Mouse (Mus musculus): Measurements from ENCODE around the gene Tspan17. TPM values are rescaled to one million over a fixed set of nuclear protein-coding genes. Genes with fewer than 3 reads are reported as not detected.

Tspan17 gene
- polyA plus RNA-seq (2012; rRNA removed), result 48.2 and 57.8 TPM in 2 replicates

DNA sequence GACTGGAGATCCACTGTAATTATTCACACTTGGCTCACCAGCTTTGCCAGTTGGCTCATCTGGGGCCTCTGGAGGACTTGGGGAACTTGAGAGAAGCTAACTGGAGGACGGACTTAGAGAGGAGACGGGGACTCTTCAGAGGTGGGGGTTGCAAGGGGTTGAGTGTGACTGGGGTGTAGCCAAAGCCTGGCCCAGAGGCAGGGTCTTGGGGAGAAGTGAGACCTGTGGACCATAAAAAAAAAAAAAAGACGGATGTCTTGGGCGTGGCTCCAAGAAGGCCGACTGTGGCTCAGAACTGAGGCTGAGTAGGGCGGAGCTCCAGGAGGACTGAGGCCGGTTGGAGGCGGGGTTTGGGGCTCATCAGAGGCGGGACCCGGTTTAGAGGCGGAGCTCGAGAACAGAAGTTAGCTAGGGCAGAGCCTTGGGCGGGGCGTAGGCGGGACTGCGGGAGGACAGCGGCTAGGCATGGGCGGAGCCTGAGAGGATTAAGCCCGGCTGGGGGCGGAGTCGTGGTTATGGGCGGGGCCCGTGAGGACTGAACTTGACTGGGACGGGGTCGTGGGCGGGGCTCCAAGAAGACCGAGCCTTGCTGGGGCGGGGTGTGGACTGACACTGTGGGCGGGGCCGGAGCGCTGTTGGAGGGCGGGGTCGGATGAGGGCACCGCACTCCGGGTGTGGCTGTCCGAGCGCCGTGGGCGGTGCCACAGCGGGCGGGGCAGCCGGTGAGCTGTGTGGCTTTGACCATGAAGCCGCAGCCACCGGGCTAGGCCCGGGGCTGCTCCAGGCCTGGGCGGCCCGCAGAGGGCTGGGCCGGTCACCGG is at the start of gene Tspan17:
Gene Tspan17 (plus strand): TSS at position 638 of the 821 bp plus-strand sequence.
- DNase-seq (ENCODE audit: extremely low spot score in 1 of 2, low spot score in 1 of 2), result peak; percentile 92 to 96

DNA sequence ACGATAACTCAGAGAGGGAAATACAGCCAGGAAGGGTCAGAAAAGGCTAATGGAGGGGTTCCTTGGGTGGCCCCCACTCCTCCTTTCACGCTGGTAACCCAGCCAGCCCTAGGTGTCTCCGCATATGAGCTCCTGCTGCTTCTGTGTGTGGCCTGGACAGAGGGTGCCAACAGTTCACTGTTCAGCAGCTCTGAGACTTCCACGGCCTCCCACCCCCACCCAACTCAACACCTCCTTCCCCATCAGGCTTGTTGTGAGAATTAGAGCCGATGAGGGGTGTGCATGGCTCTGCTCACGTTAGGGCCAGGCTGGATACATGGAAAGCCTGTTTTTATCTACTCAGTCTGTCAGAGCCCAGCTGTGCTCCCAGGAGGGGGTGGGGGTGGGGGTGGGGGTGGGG is 43.1 kb upstream of the Tspan17 start:
- no peak for DNase-seq (ENCODE audit: extremely low spot score in 1 of 2, low spot score in 1 of 2)

DNA sequence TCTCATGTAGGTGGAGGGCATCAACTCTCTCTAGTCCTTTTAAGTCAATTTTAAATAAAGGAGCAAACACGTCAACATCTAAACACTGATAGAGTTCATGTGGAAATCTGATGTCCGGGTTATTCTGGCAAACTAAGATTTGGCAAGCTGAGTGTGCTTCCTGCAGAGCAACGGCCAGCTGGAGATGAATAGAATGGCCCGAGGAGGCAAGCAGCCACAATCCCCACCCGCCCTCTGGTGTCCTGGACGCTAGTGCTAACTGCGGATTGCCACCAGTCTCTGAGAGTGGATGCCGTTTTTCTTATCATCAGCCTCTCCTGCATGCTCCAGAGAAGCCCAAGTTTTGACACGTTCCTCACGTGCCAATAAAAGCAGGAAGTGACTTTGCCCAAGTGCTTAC is 42.3 kb upstream of the Tspan17 start:
- no peak for DNase-seq (ENCODE audit: extremely low spot score in 1 of 2, low spot score in 1 of 2)

DNA sequence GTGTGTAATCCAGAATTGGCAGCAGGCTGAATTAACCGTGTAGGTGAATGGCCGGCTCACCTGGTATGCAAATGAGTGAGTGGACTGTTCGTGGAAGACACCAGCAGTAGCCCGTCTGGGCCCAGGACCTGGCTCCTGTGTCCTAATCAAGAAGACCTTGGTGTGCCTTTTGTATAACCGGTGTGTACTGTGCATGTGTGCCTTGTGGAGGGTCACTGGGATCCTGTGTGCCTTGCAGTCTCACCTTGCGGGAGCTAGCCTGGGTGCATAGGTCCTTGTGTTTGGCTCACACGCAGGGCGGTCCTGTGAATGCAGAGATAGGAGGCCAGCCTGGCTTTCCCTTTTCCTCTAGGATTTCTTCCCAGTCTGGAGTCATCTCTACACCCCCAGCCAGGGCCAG is 41.0 kb upstream of the Tspan17 start:
- no peak for DNase-seq (ENCODE audit: extremely low spot score in 1 of 2, low spot score in 1 of 2)

DNA sequence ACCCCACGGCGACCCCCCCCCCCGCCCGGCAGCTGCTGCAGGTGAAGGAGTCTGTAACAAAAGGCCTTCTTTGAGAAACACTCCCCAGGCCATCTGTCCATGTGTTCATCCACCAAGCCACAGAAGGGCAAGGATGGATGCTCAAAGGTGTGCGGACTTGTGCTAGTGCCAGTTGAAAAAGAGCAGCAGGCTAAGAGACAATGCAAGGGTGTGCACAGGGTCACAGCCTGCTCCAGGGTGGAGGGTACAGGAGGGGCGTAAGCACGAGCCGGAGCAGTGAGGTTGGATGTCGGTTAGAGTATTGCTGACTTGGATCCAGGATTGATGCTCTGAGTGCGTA is 40.5 kb upstream of the Tspan17 start:
- no peak for DNase-seq (ENCODE audit: extremely low spot score in 1 of 2, low spot score in 1 of 2)

DNA sequence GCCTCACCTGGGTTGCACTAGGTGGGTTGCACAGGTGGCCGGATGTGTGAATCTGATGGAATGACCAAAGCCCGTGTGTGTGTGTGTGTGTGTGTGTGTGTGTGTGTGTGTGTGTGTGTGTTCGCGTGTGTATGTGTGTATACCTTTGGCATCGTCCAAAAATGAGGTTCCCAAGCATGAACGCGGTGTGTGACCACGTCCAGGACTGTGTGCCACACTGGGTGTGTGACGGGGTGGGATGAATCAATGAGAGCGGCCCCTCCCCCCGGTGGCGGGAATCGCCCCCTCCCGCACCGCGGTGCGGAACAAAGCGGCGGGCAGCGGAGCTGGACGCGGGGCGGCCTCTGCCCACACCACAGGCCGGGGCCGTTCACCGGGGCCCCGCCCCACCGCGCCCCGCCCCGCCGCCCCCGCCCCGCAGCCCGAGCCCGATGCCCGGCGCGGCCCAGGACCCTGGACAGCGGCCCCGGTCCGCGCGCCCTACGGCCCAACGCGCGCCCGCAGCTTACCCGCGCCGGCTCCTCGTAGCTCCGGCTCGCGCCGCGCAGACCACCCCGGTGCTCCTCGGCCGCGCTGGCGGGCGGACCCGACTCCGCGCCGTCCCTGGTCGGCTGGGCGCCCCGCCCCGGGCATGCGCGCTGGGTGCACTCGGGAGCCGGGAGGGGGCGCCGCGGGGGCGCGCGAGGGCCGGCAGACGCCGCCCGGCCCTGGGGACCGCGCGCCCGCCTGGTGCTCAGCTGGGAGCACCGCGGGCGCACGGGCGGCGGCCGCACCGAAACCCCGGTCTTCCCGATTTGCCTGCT is 39.9 kb upstream of the Tspan17 start:
- DNase-seq (ENCODE audit: extremely low spot score in 1 of 2, low spot score in 1 of 2), result peak in 1 of 2 experiments; percentile 75

DNA sequence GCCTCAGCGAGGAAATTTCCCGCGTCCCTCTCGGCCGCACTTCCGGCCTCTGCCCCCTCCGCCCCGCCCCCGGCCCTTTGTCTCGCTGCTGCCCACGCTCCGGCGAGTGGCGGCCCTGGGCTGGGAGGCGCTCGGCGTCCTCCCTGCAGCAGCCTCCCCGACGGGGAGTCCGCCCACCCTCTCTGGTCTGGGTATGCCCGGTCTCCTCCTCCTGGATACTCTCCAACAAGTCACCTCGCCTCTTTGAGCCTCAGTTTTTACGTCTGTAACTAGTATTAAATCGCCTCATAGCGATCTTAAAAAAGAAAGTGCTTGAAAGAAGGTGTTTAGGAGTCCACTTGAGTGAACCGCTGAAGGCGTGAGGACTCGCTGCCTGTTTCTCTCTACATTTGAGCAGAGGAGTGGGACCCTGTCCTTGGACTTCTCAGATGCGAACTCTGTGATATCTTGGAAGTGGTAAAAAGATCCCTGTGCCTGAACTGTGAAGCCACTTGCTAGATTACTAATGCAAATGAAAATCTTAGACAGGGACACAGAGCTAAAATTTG is 39.2 kb upstream of the Tspan17 start, which contains the start of gene Gprin1:
Gene Gprin1 (minus strand): TSS at position 11 of the 548 bp plus-strand sequence.
- no peak for DNase-seq (ENCODE audit: extremely low spot score in 1 of 2, low spot score in 1 of 2)

DNA sequence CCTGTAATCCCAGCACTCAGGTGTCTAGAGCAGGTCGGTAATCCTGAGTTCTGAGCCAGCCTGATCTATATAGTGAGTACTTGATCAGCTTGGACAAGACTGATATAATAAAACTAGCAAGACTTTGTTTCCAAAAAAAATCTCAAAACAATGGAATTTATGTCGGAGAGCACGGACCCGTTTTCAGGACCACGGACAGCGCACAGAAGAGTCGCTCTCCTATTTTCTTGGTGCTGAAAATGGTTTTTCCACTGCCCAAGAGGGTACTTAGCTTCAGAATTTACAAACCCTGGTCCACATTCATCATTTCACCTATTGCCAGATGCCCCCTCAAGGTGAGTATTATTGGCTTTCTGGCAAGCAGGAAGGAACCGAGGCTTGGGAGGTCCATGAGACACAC is 38.5 kb upstream of the Tspan17 start:
- DNase-seq (ENCODE audit: extremely low spot score in 1 of 2, low spot score in 1 of 2), result no peak

DNA sequence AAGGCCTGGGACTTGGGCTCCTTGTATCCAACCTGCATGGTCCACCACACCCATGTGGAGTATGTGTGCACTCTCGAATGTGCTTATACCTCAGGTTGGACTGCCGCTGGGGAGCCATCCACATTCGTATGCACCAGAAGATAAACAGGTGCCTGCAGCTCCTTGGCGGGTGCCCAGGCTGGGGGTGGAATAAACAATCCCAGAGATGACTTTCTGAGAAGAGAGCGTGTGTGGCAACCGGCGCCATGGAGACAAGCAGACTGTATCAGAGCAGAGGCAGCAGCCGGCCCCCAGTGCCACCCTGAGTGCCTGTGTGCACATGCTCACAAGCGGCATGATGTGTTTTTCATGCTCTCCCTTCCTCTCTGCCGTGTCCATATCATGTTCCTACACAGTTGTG is 36.5 kb upstream of the Tspan17 start:
- peak; percentile 86 to 91 for DNase-seq (ENCODE audit: extremely low spot score in 1 of 2, low spot score in 1 of 2)

DNA sequence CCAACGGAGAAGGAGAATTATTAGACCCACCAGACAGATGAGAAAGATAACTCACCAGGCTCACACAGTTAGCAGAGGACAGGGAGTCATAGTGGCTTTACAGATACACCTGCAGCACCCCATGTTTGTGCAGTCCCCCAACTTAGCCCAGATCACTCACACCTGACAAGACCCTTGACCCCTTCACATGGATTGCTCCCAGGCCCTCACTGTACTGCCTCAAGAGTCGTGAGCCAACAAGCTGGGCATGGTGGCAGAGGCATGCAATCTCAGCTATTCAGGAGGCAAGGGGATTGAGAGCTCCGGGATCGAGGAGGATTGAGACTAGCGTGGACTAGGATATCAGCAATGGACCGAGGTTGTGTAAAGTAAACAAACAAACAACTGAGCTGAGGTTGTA is 35.4 kb upstream of the Tspan17 start:
- DNase-seq (ENCODE audit: extremely low spot score in 1 of 2, low spot score in 1 of 2), result no peak

DNA sequence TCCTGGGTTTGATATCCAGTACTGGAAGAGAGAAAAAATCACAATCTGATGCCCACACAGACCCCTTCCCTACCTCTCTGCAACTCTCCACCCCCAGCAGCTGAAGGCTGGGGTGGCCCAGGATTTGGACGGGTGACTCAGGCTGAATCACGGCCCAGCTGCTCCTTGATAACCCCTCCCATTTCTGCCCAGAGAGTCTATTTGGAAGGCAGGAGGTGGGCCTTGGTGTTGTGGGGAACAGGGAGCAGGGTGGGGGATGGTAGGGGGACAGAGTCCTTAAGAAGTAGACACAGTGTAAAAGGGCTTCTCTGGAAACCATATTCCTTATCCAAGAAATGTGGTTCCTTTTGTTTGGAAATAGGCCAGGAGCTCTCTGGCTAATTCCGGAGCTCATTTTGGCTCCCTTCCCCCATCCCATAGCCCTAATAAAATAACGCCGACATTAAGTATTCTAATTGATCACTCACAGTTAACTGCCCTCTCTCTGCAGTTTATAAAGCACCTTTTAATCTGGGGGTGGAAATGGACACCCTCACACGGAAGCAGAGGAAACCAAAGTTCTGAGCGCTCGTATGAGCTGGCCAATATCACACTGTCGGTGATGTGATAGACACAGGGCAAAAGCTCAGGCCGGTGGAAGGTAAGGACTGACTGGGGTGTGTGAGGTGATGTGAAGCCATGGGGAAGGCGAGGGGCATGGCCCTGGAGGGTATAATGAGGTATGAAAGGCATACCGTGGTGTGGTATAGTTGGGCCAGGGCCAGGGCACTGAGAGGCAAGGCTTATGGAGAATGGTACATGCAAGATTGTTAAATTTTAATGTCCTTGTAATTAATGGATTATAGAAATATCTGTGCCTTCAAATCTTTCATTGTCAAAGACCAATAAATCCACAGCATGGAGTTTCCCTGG is 34.8 kb upstream of the Tspan17 start:
- no peak for DNase-seq (ENCODE audit: extremely low spot score in 1 of 2, low spot score in 1 of 2)

DNA sequence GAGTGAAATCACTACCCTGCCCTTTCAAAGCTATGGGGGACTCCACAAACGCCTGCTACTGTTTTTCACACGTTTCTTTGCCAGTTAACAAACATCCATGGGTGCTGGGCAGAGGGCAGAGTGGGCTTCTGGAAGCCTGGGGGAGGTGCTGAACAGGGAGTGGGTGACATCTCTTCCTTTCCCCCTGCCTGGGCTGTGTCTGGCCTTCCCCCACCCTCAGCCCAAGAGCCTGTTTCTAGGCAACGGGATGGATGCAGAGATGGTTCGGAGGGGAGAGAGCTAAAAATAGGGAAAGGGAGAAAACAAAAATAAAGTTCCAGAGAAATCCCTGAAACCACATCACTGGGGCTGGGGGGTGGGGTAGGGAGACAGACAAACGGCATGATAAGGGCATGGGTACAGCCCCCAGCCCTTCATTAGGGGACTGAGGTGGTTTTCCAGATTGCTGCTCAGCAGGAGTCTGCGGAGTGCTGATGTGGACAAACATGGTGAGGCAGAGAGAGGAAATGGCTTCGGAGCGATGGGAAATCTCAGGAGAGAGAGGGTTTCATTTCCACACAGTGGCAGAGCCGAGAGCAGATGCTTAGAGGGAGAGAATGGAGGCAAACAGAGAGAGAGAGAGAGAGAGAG is 33.9 kb upstream of the Tspan17 start:
- peak in 1 of 2 experiments; percentile 72 for DNase-seq (ENCODE audit: extremely low spot score in 1 of 2, low spot score in 1 of 2)

DNA sequence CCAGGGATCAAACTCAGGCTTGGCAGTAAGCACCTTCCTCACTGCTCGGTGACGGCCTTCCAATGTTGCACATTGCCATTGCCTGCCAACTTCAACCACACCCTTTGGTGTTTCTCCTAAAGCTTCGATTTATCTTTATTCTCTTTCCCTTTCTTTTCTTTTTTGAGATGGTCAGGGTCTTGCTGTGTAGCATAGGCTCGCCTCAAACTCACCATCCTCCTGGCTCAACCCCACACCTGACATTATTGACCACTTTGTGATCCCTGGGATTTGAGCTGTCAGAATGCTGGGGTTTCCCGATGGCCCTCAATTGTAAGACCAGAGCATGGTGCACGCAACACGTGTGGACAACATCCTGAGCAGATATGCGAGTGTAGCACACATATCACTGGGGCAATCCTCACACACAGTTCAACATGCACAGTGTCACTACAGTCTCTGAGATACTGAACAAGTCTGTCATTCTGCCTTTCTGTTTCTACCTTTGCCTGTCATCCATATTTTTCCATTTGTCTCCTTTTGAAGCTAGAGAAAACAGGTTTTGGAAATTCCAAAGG is 32.9 kb upstream of the Tspan17 start:
- no peak for DNase-seq (ENCODE audit: extremely low spot score in 1 of 2, low spot score in 1 of 2)

DNA sequence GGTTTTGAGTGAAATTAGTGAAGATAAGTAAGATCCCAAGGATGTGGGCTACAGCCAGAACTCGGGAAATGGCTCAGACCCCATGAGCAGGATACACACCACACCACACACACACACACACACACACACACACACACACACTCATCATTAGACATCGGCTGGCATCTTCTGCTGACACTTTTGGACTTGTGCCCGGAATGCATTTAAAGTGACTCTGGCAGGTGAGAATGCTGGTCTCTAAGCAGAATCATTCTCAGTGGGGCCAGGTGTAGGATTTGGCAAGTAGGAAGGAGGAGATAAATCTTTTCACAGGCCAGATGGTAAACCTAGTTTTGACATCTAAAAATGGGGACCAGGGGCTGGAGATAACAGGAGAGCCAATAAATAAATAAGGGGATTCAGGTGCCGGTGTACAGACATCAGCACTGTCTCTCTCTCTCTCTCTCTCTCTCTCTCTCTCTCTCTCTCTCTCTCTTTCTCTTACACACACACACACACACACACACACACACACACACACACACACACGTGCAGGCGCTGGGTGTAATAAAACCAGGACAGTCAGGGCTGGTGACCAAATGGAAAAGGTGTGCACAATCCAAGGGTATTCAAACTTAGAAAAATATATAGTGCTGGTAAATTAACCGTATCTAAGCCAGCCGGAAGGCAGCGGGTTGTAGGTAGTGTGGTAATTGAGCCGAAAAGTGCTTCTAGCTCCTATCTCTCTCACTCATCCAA is 31.9 kb upstream of the Tspan17 start:
- DNase-seq (ENCODE audit: extremely low spot score in 1 of 2, low spot score in 1 of 2), result peak in 1 of 2 experiments; percentile 70

DNA sequence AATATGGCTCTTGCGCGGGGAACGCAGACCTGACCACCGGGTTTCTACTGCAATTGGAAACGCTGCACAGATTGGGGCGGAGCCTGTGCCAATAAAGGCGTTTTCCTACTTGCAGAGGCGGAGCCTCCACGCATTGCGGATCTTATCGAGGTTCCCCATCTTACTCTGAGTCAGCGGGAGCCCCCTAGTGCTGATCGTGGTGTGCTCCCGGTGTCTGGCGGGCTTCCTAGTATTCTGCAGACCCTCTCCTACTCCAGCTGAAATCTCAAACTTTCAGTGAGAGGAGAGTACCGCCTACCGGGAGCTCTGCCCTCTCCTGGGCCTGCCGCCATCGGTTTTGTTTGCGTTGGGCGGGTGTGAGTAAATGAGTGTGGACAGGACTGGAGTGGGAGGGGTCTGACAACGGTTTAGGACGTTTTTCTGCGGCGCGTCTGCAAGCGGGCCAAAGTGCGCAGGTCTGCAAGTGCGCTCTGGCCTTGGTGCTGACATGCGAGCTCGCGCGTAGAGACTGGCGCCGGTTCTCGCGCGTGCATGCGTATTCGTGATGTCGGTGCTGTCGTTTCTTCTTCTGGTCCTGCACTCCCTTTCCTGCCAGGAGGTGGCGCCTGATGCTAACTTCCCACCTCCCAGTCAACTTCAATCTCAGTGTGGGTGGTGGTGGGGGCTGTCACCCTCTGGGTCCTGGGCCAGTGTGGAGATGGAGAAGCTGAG is 31.0 kb upstream of the Tspan17 start:
- peak; percentile 89 to 93 for DNase-seq (ENCODE audit: extremely low spot score in 1 of 2, low spot score in 1 of 2)

DNA sequence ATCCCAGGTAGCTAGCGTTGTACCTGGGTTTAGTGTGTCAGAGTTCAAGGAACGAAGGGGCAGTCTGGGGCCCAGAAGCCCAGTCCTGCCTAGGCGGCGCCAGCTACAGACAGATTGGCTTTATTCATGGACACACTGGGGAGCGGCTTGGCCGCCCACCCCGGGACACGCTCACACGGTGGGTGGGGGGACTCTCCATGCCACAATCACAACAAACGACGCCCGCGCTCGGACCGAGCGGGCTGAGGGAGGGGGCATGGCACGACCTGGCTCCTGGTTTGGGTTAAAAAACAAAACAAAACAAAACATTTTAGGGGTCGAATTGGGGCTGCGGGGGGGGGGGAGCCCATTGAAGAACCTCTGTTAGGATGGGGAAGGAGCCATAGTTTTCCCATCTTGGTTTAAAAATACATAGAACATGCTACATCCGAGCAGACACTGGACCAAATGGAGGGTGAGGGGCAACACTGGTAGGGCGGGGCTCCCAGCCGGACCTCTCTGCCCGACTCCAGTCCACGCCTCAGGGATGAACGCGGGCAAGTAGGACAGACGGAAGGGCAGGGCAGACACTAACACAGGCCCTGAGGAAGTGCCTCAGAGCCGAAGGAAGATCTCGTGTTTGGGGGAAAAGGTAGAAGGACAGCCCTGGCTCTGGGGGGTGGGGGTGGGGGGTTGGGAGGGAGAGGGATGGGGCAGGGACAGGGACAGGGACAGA is 30.3 kb upstream of the Tspan17 start:
- peak in 1 of 2 experiments; percentile 34 for DNase-seq (ENCODE audit: extremely low spot score in 1 of 2, low spot score in 1 of 2)

DNA sequence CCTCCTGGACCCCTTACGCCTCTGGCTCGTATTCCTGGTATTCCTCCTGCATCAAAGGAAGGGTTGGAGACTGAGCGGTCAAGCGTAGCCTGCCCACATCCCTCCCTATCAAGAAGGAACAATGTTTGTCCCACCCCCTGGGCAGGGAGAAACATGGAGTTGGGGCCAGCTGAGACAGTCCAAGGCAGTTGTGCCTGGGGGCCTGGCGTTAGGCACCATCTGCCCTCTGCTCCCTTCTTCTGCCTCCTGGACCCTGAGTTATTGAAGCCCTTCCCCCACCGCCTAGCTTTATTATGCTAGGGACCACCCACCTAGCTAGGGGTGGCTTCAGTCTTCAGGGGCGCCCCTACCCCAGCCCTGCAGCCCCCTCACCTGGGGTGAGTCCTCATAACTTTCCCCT is 29.7 kb upstream of the Tspan17 start:
- DNase-seq (ENCODE audit: extremely low spot score in 1 of 2, low spot score in 1 of 2), result peak in 1 of 2 experiments; percentile 11
